Mouse (Mus musculus): ENCODE data around the gene Myo1e.

DNA sequence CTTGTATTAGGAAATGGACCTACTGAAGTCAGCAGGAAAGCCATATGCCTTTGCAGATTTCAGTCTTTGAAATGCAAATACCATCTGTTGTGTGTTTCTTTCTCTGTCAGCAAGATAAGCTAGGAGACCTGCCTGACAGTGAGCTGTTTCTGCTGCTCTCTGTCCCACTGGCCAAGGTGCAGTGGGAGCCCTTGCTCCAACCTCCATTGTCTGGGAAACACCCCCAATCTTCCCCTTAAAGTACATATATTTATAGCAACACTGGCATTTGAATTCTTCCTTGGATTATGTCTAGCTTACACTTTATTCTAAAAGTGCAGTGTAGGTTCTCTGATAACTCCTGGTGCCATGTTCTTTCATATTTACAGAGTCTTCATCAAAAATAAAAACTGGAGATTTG, 131.7 kb downstream of the Myo1e start:
- TF ChIP-seq CTCF (conservative IDR thresholded peaks at IDR 0.05 in 1 of 2, IDR thresholded peaks at IDR 0.05 in 1 of 2; ENCODE audit: low read depth in 2 of 2, low read length in 2 of 2) = no peak
- TF ChIP-seq EP300 (IDR thresholded peaks at IDR 0.05; ENCODE audit: low read length) = no peak
- TF ChIP-seq ZC3H11A (IDR thresholded peaks at IDR 0.05; ENCODE audit: low read depth, low read length) = no peak
- no peak for TF ChIP-seq TCF12 (IDR thresholded peaks at IDR 0.05; ENCODE audit: low read depth, low read length)
- no peak for TF ChIP-seq MAFK (IDR thresholded peaks at IDR 0.05; ENCODE audit: insufficient replicate concordance, low read length)
- TF ChIP-seq USF1 (IDR thresholded peaks at IDR 0.05; ENCODE audit: low read depth, low read length) = no peak
- no peak for TF ChIP-seq NRF1 (IDR thresholded peaks at IDR 0.05; ENCODE audit: low read depth, low read length)
- TF ChIP-seq JUN (IDR thresholded peaks at IDR 0.05; ENCODE audit: insufficient read depth, low read depth, low read length) = no peak
- TF ChIP-seq ELF1 (IDR thresholded peaks at IDR 0.05; ENCODE audit: low read depth, low read length) = no peak
